Mouse (Mus musculus) layer of hippocampus, postnatal 25 days (tissue): ENCODE results near the gene Cxcr6. TPM values are rescaled to one million over a fixed set of nuclear protein-coding genes. Genes with fewer than 3 reads are reported as not detected.
"Not testable (repeated sequence)": the region's sequence is repeated elsewhere in the genome, so short reads cannot be mapped to it uniquely, and the experiment has no call there.

Experiments
- DNase-seq, 2 experiments: peaks; one replicate each; pipeline ENCODE4 v3.0.0; 2022; ENCODE audit warnings: mixed read lengths in 2 of 2, low spot score in 1 of 2; ENCODE audit errors: extremely low spot score in 1 of 2
- total RNA-seq, 2 experiments: library from RNA; stranded (reverse); gene quantifications; 2 replicates each; pipeline ENCODE4 v1.2.3; 2021

The Cxcr6 gene
- total RNA-seq, result not detected

DNA sequence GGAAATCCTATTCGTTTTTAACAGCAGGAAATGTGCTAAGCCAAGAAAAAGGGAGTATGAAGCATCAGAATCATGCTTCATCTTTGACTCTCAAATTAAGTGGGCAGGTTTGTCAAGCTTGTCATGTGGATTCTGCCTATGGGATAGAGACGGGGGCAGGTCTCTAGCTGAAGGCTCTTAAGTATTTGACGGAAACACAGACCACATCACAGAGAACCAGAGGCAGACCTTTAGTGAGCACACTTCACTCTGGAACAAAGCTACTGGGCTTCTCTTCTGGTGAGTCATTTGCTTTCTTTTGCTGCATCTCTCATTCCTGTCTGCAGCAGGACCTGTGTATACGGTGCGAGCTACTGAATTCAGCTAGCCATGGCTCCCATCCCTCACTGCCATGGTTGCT lies at the start of gene Cxcr6:
Gene Cxcr6 (plus strand): TSS at position 209 of the 400 bp plus-strand sequence.
- no peak for DNase-seq

DNA sequence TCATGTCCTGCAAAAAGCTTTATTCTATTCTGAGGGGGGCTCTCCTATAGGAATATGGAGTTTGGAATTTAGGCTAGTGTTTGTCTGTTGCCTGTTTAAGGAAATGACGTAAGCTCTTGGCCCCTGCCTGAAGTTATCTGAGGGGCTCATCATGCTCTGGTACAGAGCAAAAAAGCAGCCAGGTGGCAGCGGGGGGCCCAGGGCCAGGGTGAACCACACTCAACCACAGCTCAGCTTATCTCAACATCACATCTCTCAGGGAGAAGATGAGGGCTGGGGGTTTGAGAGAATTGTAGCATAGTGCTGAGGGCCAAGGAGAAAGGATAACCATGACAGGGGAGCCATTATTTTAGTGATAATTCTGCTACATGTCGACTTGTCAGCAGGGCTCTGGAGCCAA lies 49.5 kb upstream of the Cxcr6 start:
- no peak for DNase-seq

DNA sequence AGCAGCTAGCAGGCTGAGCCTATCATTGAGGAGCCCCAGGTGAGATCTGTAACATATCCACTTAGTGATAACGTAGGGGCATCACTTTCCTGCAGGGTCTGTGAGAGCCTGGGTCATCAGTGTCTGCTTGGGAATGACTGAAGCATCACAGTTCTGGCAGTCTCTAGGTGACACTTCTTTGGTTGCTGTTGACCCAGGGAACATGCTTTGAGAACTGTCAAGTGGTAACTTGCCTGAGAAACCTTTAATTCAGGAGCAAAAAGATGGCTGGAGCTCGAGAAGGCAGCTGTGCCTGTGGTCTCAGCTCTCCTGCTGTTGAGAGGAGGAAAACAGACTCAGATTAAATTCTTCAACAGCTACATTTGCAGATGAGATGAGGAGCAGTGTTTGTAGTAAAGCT lies 48.9 kb upstream of the Cxcr6 start:
- DNase-seq, result no peak

DNA sequence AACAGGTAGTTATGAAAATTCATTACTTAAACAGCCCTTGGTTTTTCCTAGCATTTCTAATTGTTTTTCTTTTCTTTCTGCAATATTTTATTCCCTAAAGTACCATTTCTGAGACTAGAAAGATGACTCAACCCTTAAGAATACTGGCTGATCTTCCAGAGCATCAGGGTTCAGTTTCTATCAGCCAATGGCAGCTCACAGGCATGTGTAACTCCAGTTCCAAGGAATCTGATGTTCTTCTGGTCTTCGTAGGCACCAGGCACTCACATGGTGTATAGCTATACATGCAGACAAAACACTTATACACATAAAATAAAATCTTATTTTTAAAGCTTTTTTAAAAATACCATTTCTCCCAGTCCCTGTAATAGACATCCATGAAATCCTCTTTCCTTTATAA lies 48.1 kb upstream of the Cxcr6 start:
- no peak for DNase-seq

DNA sequence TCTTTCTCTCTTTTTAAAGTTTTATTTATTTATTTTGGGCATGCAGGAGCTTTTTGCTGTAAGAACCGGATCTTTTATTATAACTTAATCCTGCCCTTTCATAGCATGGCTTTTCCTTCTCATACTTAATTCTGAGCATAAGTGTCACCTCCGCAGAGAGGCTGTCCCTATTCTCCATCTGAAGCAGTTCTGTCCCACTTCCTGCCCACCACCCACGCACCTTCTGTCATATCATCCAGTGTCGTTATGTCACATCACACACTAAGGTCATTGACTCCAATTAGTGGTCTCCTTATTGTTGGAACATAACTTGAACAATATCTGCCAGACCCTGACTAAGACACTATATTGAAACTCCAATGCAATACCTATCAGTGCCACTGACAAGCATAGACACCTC lies 47.6 kb upstream of the Cxcr6 start:
- DNase-seq, result no peak

DNA sequence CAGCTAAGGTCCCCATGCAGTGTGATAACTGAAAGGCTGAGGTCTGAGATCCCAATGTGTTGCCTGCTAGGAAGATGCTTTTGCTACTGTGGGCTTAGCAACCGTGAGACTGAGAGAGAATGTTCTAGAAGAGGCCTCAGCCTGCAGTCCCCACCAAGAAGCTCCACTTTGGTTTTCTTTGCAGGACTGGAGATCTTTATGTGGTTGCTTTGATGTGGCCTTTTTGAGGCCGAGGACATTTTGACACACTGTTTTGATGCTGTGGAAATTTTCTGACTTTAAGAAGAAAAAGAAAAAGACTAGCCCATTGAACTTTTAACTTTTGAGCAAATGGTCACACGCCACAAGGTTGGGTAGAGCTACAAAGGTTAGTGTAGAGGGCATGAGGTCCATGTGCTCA lies 45.5 kb upstream of the Cxcr6 start:
- DNase-seq, result no peak

DNA sequence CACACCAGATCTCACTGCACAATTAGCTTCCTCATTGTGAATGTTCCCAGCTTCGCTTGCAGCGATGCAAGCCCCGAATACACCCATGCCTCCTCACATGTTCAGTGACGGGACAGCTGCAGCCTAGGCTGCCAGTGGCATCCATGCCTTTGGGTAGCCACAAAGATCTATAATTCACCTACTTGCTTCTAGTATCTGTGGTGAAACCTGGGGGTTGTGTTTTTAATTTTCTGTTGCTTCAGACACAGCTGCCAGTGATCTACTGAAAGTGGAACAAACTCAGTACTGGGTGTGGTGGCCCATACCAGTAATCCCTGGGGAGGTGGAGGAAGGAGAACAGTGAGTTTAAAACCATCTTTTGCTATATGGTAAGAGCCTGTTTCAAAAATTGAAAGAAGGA lies 43.4 kb upstream of the Cxcr6 start:
- DNase-seq, result no peak

DNA sequence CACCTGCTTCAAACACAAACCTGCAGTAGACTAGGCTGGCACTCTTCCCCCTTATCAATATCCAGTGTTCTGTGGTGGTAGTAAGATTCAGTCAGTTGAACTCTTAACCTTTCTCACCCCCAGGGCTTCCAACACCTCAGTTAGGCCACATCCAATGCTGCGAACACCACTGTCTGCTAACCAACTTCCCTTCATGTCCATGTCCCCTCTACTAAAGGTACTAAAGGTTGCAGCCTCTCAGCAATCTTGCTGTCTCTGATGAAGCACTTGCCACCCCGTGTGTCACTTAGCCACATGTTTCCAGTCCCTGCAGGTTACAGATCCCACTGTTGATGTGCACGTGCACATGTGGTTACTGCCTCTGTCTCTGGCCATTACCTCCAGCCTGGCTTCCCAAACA lies 42.5 kb upstream of the Cxcr6 start:
- DNase-seq, result no peak

DNA sequence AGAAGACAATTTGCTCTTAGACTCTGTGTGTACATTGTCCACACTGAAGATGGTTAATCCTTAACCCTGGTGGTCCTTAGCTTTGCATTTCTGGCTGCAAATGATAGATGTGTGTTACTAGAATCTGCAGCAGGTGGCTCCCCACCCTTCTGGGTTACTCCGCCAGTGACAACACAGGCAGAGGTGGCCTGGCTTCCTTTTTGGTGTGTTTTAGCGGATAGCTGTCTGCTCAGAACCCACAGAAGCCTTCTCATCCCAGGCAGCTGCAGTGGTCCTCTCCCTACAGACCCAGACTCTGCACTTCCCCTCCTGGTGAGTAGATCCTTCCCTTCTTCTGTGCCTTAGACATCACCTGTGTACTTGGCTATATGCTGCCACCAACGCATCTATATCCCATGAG lies 39.3 kb upstream of the Cxcr6 start:
- DNase-seq, result no peak

DNA sequence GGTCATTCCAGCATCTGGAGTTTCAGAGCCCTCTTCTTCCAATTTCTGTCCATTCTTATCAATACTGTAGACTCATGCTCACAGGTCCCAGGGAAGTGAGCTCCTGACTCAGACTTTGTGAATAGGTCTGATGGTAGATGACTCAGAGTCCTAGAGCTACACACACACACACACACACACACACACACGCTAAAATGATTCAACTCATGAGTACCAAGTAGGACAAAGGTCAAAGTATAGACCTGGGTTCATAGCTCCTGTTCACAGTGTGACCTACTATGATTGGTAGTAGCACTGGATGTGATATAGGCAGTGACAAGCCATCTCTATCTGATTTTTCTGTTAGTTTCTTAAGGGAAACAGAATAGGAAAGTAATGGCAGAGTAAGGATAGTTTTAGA lies 37.8 kb upstream of the Cxcr6 start:
- no peak for DNase-seq

DNA sequence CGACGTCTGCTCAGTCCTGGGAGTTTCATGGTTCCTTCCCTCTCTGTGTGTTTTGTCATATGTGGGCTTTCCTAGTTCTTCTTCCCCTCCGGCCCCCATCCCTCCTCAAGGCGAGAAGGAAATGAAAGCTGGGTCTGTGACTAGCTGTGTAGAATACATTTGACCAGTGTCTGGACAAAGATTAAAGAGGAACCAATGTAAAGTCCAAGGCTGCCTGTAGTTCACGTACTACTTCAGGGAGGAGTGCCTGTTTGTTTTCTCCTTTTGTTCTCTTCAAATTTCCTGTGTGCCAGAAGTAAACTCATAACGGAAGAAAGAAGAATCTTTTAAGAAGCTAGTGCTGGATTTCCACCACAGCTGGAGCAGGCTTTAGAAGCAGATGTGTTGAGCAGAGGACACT lies 36.7 kb upstream of the Cxcr6 start:
- no peak for DNase-seq

DNA sequence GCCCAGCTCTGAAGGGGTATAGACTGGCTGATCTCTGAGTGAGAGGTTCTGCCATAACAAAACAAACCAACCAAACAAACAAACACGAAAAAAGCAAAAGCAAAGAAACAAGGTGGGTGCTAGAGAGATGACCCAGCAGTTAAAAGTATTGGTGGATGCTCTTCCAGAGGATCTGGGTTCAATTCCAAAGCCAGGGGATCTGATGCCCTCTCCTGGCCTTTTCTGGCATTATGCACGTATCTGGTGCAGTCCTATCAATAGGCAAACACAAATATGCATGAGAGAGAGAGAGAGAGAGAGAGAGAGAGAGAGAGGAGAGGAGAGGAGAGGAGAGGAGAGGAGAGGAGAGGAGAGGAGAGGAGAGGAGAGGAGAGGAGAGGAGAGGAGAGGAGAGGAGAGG lies 33.0 kb upstream of the Cxcr6 start:
- DNase-seq, result not testable (repeated sequence)

DNA sequence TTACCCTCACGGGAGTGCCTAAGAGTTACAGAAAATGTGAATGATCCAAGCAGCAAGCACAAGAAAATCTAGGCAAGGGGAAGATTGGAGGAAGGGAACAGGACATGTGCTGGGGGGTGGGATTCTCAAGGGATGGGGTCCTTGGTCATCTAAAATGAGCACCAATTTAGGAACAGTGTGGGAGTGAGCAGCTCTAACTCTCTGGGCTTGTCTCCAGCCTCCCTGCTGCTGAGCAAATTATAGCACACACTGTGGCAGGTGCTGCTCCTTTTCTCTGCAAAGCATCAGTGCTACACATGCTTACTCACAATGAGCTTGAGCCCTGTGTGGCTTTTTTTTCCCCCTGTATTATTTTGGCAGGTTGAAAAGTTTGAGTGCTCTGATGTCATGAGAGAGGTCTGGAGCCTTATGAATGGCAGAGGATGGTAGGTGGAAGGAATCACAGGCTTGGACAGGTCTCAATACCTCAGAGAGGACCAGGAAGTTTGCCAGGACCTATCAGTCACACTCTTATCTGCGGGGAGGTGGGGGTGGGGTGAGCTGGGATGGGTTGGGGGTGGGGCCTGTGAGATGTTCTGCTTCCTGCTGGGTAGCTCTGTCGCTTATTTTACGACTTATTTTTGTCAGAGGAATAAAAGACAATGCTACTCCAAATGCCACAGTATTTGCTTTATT lies 17.3 kb upstream of the Cxcr6 start:
- no peak for DNase-seq

DNA sequence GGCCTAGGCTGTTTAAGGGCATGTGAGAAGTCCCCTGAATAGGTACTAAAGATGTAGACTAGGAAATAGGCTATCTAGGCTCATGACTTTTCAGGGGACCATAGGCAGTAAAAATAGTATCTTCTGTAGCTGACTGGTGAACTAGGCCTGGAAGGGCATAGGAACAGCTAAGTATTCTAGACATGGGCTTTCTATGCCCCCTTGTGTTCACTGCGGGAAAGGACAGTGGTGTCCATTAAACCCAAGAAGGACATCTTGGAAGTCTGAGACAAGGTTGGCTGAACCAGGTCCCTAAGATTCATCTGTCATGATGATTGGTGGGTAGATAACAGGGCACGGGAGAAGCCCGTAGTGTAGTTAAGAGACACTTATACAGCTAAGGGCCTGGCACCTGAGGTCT lies 10.1 kb upstream of the Cxcr6 start:
- peak in 1 of 2 experiments; percentile 26 for DNase-seq

DNA sequence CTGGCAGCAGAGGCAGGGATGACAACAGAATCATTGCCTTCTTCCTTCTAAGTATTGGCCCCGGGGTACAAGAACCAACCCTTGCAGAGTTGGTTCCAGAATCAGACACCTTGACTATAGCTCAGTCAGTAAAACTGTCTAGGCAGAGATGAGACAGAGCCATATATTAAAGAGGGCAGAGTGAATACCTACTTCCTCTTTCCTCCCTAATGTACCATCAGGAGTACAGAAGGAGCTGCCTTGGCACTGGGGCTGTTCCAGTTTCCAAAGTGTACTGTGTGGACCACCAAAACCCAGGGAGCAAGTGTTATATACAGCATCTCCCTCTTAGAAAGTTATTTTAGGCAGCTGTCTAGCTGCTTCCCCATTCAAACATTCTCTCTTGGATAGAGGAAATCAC lies 4.7 kb upstream of the Cxcr6 start:
- no peak for DNase-seq

DNA sequence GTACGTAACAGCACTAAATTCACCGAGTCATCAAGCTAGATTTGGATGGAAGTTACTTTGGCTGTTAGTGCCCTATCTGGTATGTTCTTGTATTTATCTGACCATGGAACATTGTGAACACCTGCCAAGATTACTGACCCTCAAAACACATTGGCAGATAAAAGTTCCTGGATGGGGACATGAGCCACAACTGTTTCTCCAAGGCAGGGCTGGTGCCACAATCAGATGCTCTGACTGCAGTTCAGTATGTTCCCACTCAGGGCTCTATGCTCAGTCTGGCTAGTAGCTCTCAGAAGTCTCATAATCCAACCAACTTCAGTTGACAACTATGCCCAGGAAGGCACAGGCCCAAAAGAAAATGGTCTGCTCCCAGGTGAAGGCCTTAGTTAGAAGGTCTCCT lies 3.9 kb upstream of the Cxcr6 start:
- DNase-seq, result no peak

DNA sequence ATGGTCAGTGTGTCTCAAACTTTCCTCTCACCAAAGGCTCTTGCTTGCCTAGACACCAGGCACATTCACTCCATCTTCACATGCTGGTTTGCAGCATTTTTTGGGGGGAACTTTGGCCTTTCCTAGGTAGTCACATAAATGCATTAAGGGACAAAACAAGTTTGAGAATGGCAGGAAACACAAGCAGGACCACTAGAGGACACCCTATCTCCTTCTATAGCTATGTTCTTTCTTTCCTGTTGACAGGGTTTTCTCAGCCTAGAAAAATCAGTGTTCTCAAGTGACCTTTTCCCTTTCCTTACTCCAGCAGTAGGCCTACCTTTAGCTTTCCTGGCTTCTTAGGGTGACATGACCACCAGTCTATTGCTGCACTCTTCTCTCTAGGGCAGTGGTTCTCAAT lies 3.4 kb upstream of the Cxcr6 start:
- no peak for DNase-seq

DNA sequence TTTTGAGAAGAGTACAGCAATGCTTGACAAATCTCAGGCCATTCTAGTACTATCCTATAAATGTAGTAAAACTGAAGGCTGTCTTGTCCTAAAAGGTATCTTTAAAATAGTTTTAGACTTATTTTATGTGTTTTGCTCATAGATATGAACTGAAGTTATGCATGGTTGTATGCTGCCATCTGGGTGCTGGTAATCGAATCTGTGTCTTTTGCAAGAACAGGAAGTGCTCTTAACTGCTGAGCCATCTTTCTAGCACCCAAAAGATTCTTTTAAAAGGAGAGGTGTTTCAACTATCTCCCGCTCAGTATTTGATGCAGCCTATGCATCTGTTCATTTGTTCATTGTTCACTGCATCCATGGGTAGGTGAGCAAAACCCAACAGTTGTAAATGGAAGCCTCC lies 1.0 kb upstream of the Cxcr6 start:
- no peak for DNase-seq

DNA sequence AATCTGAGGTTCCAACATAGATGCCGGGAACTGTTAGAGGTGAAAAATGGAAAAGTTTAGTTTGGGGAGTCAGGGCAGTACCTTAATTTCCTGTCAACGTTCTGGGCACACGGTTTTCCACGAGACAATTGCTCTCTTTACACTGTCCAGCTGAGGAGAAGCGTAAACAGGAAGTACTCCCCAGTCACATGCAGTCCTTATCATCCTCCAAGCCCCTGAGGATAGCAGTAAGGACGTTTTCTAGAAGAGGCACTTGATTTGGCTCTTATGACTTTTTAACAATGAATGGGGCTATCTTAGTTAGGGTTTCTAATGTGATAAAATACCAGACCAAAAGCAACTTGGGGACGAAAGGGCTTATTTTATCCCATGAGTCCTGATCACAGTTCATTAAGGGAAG lies 2.3 kb downstream of the Cxcr6 start:
- no peak for DNase-seq

DNA sequence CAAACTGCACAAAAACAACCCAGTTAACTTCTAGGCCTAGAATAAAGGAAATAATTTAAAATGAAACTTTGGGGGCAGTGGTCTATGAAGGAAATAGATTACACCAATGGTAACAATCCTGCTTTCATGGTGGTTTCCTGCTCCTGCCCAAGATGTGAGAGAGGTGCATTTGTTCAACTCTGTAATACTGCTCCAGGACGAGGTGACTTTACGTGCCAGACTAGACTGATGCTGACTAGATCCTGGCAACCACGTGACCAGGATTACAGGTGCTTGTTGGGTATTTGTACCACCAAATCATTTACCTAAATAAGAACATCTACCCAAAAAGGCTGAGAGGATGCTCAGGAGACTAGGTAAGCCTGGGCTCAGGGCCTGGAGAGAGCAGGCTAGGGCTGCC lies 5.6 kb downstream of the Cxcr6 start:
- DNase-seq, result no peak

DNA sequence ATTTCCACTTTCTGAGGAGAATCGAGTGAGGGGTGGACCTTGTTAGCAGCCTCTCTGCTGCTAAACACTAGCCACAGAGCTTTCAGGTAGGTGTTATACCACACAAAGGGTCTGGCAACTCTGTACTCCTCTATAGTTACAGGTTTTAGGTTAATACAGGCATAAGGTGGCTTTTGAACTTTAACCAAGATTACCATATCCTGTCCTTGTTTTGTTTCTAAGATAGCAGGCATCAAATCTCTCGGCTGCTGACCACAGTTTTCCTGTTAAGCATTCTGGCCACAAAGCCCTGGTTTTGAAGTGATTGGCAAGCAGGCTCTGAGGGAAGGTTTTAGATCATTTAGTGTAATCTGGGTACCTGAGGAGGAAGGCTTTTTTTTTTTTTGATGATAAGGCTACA lies 8.1 kb downstream of the Cxcr6 start:
- DNase-seq, result no peak

DNA sequence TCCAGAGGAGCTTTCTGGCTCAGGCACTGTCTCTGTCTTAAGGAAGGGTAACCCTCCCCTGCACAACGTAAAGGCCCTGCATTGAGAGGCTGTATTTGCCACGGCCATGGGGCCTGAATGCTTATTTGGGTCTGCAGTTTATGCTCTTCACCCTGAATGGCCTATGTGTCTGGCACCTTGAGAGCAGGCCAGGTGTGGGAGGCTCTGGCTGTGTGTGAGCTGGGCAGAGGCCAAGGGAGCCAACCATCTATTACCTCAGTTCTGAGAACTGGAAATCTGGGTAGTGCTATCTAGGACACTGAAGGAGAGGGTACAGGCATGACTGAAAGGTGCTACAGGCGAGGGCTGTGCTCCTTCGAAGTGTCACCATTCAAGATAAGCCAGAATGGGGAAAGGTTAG lies 8.5 kb downstream of the Cxcr6 start:
- no peak for DNase-seq

DNA sequence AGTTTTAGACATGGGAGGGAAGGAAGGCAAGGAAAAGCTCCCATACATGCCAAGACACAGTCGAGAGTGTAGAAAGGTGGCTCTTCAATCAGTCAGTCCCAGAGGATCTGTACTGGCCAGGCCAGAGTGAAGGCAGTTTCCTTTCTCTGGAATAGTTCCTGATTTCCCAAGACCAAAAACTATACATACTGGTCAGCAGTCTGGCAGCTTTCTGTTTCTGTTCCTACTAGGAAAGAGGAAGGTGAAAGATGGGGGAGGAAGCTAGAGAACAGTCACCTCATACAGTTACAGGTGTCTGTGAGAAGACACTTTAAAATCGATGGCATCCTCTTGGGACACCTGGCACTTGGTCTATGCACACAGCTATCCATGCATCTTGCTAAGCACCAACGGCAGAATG lies 9.2 kb downstream of the Cxcr6 start:
- DNase-seq, result no peak
